Comparison of ENCODE assay signal across 8 mouse cellular contexts in the genomic region with DNA sequence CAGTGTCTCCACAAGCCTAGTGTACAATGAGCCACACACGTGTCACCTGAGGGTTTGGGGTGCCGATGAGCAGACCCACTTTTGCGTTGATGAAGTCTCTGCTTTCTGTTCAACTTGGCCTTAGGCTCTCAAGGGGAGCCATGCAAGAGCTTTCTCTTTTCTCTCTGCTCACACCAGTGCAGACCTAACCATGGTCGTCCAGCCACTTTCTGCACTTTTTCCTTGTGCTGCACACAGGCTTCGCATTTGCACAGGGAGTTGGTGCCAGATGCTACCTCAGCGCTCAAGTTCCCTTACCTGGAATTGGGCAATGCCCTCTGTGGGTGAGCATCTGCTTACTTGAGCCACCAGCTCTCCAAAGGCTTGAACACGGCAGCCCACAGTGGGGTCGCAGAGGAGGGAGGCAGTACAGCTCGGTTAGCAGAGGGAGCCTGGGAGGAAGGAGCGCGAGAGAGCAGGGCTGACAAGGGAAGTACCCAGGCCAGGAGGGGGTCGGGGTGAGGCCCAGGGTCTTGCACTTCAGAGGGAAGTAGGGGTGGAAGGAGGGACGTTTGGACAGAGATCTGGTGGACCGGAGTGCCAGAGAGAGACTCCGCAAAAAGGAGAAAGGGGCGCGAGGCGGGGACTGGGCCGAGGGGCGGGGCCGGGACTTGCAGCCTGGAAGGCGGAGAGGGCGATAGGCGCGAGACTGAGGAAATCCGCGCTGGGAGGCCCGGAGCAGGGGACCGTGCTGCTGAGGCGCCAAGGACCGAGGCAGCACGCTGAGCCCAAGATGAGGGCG. TPM values are rescaled to one million over a fixed set of nuclear protein-coding genes. Genes with fewer than 3 reads are reported as not detected.
DNase-seq lines count a peak whose midpoint lies in the region; ATAC-seq and TF ChIP-seq lines count a peak whose summit lies in the region.

A gene (plus strand): TSS at position 653 of the 781 bp plus-strand sequence.

- peak; percentile 74 for DNase-seq in adrenal gland, postnatal 10 days
- peak; percentile 81 for DNase-seq in embryo, embryonic 9.5 days (ENCODE audit: extremely low spot score)
- DNase-seq in kidney, postnatal 0 days (ENCODE audit: low spot score): peak; percentile 66
- peak; percentile 32 for DNase-seq in retina, postnatal 7 days (ENCODE audit: low read depth, low spot score)
- DNase-seq in left cerebral cortex, postnatal 25 days (ENCODE audit: low spot score in 2 of 2): no peak

- intact Hi-C loops in left cerebral cortex, postnatal 25 days (cut with DNase I): no loop called here

- peak within 1 kb of the TSS; percentile 93 for H3K4me2 ChIP-seq in heart, embryonic 11.5 days
- H3K4me2 ChIP-seq in kidney, postnatal 0 days (ENCODE audit: low read length): peak within 1 kb of the TSS; percentile 91

- 5% methylated on average over 33 of the region's 33 CpGs for WGBS in heart, embryonic 11.5 days (ENCODE audit: insufficient replicate concordance)
- 6% methylated on average over 32 of the region's 33 CpGs for WGBS in kidney, postnatal 0 days
- WGBS in macrophage (ENCODE audit: missing documents): 8% methylated on average over 33 of the region's 33 CpGs

- H3K4me3 ChIP-seq in E14TG2a.4 (replicated peaks; ENCODE audit: low read length) (peak within 1 kb of the TSS; percentile 80), macrophage (ENCODE audit: inconsistent target) (peak within 1 kb of the TSS; percentile 7; the same call in 1 of the 2 replicates)
- H3K4me3 ChIP-seq in heart, embryonic 11.5 days (ENCODE audit: low read depth, low read length): peak within 1 kb of the TSS; percentile 58
- H3K4me3 ChIP-seq in kidney, postnatal 0 days (replicated peaks; ENCODE audit: low read depth, low read length): peak within 1 kb of the TSS; percentile 50

- H3K27ac ChIP-seq in heart, embryonic 11.5 days (ENCODE audit: low read depth, low read length): no peak within 1 kb of the TSS
- H3K27ac ChIP-seq in kidney, postnatal 0 days: no peak within 1 kb of the TSS
- no peak within 1 kb of the TSS for H3K27ac ChIP-seq in macrophage

- no peak for TF ChIP-seq CTCF in E14TG2a.4 (conservative IDR thresholded peaks at IDR 0.05; ENCODE audit: low read length)
- TF ChIP-seq CTCF in kidney, postnatal 0 days (IDR thresholded peaks at IDR 0.05; ENCODE audit: low read depth): no peak

- no peaks in the 10 kb centered on the region for H3K36me3 ChIP-seq in E14TG2a.4 (ENCODE audit: insufficient read depth, low read length)
- no peaks in the 10 kb centered on the region for H3K36me3 ChIP-seq in heart, embryonic 11.5 days (ENCODE audit: control insufficient read depth, insufficient read depth, low read length)
- H3K36me3 ChIP-seq in kidney, postnatal 0 days (ENCODE audit: insufficient read depth, low read length): no peaks in the 10 kb centered on the region
- H3K36me3 ChIP-seq in macrophage (ENCODE audit: inconsistent target): no peaks in the 10 kb centered on the region

- H3K9me3 ChIP-seq in E14TG2a.4 (ENCODE audit: low read length): peaks cover 43% of the 10 kb centered on the region
- H3K9me3 ChIP-seq in heart, embryonic 11.5 days (replicated peaks; ENCODE audit: control insufficient read depth, low read length): no peaks in the 10 kb centered on the region
- H3K9me3 ChIP-seq in kidney, postnatal 0 days (replicated peaks; ENCODE audit: low read length): no peaks in the 10 kb centered on the region

- H3K27me3 ChIP-seq in E14TG2a.4 (ENCODE audit: insufficient read depth, low read length): peaks cover 37% of the 10 kb centered on the region
- H3K27me3 ChIP-seq in heart, embryonic 11.5 days (ENCODE audit: control insufficient read depth, insufficient read depth, low read length): peaks cover 25% of the 10 kb centered on the region
- peaks cover 3% of the 10 kb centered on the region; the same call in 1 of the 2 replicates for H3K27me3 ChIP-seq in kidney, postnatal 0 days (ENCODE audit: insufficient read depth, low read length)

- H3K9ac ChIP-seq in heart, embryonic 11.5 days (ENCODE audit: low read depth, low read length): peak within 1 kb of the TSS; percentile 72
- H3K9ac ChIP-seq in kidney, postnatal 0 days (ENCODE audit: low read depth, low read length): peak within 1 kb of the TSS; percentile 44; the same call in 1 of the 2 replicates

- ATAC-seq in heart, embryonic 11.5 days (replicated peaks; ENCODE audit: insufficient number of reproducible peaks, low FRiP score, low TSS enrichment): peak; percentile 86
- peak; percentile 87 for ATAC-seq in kidney, postnatal 0 days (replicated peaks; ENCODE audit: low FRiP score, low read depth)

- H3K79me2 ChIP-seq in macrophage (ENCODE audit: inconsistent target): no peaks in the 10 kb centered on the region

- peaks cover 3% of the 10 kb centered on the region; the same call in 1 of the 2 replicates for H3K4me1 ChIP-seq in E14TG2a.4 (replicated peaks; ENCODE audit: low read depth, low read length)
- no peaks in the 10 kb centered on the region for H3K4me1 ChIP-seq in heart, embryonic 11.5 days (ENCODE audit: control insufficient read depth, insufficient read depth, low read length)
- H3K4me1 ChIP-seq in kidney, postnatal 0 days (replicated peaks; ENCODE audit: insufficient read depth, low read length): 0 out of 2 replicates have a peak, but pooled peaks cover 5% of the 10 kb centered on the region

RNA-seq across cellular contexts. Expression of the gene that starts here (rescaled TPM):
- under 1 TPM; 0.67 to 0.78 TPM for total RNA-seq in adrenal gland, postnatal 10 days (2021)
- polyA plus RNA-seq in heart, embryonic 11.5 days (2014; fragmentation: Nextera tagmentation; extraction: Ambion mirVana): 1.3 and 2.7 TPM in 2 replicates
- polyA plus RNA-seq in kidney, postnatal 0 days (2015; fragmentation: Nextera tagmentation; extraction: Ambion mirVana): 0.54 and 0.59 TPM in 2 replicates
- total RNA-seq in macrophage (2018; cell fraction: chromatin; rRNA removed): 1 to 10 TPM in 6 of 26 experiments, under 1 TPM in 6, not detected in 14; 0.25 to 2.6 (median 0.97) TPM
- total RNA-seq in macrophage (2018; cell fraction: cytosol; rRNA removed): 1 to 10 TPM in 1 of 26 experiments, under 1 TPM in 25; 0.06 to 1.1 (median 0.25) TPM
- 1 to 10 TPM in 3 of 26 experiments, under 1 TPM in 21, not detected in 2; 0.11 to 4.2 (median 0.44) TPM for total RNA-seq in macrophage (2018; cell fraction: nucleus; rRNA removed)
- 0.23 to 0.37 TPM (median 0.35 TPM) in 3 replicates for polyA plus RNA-seq in macrophage (2018)
- under 1 TPM; 0.71 to 0.80 TPM for total RNA-seq in left cerebral cortex, postnatal 25 days (2021)

Comparison
In these comparisons a context has a peak if more than half of its experiments do, and no peak if none do; other contexts are left out.
1. Peak in DNase-seq in adrenal gland, postnatal 10 days; RNA of the gene not detected or under 1 TPM.
2. Peak in DNase-seq, ATAC-seq, H3K4me3 ChIP-seq, H3K9ac ChIP-seq and H3K4me2 ChIP-seq in kidney, postnatal 0 days; RNA of the gene not detected or under 1 TPM.
3. H3K4me3 ChIP-seq: peak in every context shown above with its lines; median percentile 80 in E14TG2a.4; 58 in heart, embryonic 11.5 days; 50 in kidney, postnatal 0 days; 7 in macrophage.
4. DNase-seq: peak in embryo, embryonic 9.5 days (single experiment) and retina, postnatal 7 days (single experiment); none in left cerebral cortex, postnatal 25 days (0 of 2).